9 mouse cellular contexts compared by ENCODE assay signal in the genomic region with DNA sequence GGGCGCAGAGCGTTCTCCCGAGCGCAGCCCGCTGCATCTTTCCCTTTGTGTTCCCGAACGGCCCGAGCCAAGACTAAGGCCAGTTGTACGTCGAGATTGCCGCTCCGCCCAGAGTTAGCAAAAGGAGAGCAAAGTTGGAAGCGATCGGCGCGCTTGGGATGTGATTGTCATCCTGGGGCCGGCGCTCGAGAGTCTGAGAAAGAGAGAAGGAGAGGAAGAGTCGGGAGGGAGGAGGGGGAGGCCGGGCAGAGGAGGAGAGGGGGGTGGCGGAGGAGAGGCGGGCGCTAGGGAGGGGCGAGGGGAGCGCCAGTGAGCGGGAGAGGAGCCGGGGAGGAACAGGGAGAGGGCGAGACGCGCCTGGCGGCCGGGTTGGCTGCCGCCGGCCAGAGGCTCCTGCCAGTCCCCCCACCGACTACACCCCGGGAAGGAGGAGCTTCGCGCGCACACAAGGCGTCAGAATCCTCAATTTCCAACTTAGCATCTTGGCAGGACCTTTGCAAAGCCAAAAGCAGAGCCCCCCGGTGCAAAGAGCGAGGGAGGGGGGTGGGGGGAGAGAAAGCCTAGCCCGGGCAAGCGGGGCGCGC. TPM values are rescaled to one million over a fixed set of nuclear protein-coding genes. Genes with fewer than 3 reads are reported as not detected.
DNase-seq lines count a peak whose midpoint lies in the region; ATAC-seq and TF ChIP-seq lines count a peak whose summit lies in the region.
"Had no signal": no experiment of that assay in that cellular context is flagged by ENCODE, and none has a peak within 500 bp of the region (broad histone marks: within the 10 kb centered on the region; RNA-seq: fewer than 3 reads in every experiment).

A gene (plus strand): TSS at position 228 of the 584 bp plus-strand sequence.

- TF ChIP-seq POLR2A in limb, embryonic 14.5 days (IDR thresholded peaks at IDR 0.05; ENCODE audit: borderline replicate concordance, extremely low read depth, insufficient read depth, insufficient read length), result 0 out of 2 replicates have a peak, but pooled peaks have one; percentile 30

- H3K9ac ChIP-seq in forebrain, embryonic 16.5 days (replicated peaks; ENCODE audit: low read depth, low read length), result peak within 1 kb of the TSS; percentile 22; the same call in 1 of the 2 replicates
- H3K9ac ChIP-seq in hindbrain, embryonic 11.5 days (ENCODE audit: low read depth, low read length), result peak within 1 kb of the TSS; percentile 98
- H3K9ac ChIP-seq in limb, embryonic 14.5 days (ENCODE audit: low read depth, low read length, severe bottlenecking), result peak within 1 kb of the TSS; percentile 81
- peak within 1 kb of the TSS; percentile 81 for H3K9ac ChIP-seq in midbrain, embryonic 16.5 days (ENCODE audit: low read depth, low read length)

- WGBS in forebrain, embryonic 16.5 days, result under 1% methylated on average over 46 of the region's 47 CpGs
- under 1% methylated on average over 32 of the region's 47 CpGs for WGBS in hindbrain, embryonic 11.5 days
- WGBS in limb, embryonic 14.5 days, result 0% methylated on average over 29 of the region's 47 CpGs
- WGBS in midbrain, embryonic 16.5 days, result 0% methylated on average over 32 of the region's 47 CpGs

- no peaks in the 10 kb centered on the region for H3K9me3 ChIP-seq in forebrain, embryonic 16.5 days (ENCODE audit: control insufficient read depth, low read length)
- no peaks in the 10 kb centered on the region for H3K9me3 ChIP-seq in hindbrain, embryonic 11.5 days (ENCODE audit: control insufficient read depth, low read length)
- no peaks in the 10 kb centered on the region for H3K9me3 ChIP-seq in limb, embryonic 14.5 days (ENCODE audit: control insufficient read depth, low read length)
- no peaks in the 10 kb centered on the region for H3K9me3 ChIP-seq in midbrain, embryonic 16.5 days (replicated peaks; ENCODE audit: control insufficient read depth, low read length, poor library complexity, severe bottlenecking)

- ATAC-seq in forebrain, embryonic 16.5 days, result no peak
- ATAC-seq in hindbrain, embryonic 11.5 days (ENCODE audit: low FRiP score), result peak; percentile 63
- ATAC-seq in limb, embryonic 14.5 days (ENCODE audit: low FRiP score, low read depth), result peak; percentile 58
- ATAC-seq in midbrain, embryonic 16.5 days, result peak; percentile 61

- peak within 1 kb of the TSS; percentile 85 for H3K4me2 ChIP-seq in forebrain, embryonic 16.5 days (ENCODE audit: low read length)
- peak within 1 kb of the TSS; percentile 92 for H3K4me2 ChIP-seq in hindbrain, embryonic 11.5 days (replicated peaks; ENCODE audit: low read depth, low read length)
- H3K4me2 ChIP-seq in limb, embryonic 14.5 days (replicated peaks; ENCODE audit: low read depth, low read length, severe bottlenecking), result peak within 1 kb of the TSS; percentile 79
- H3K4me2 ChIP-seq in midbrain, embryonic 16.5 days (ENCODE audit: low read length), result peak within 1 kb of the TSS; percentile 68

- H3K27me3 ChIP-seq in forebrain, embryonic 16.5 days (replicated peaks; ENCODE audit: control insufficient read depth, insufficient read depth, low read length), result peaks cover 65% of the 10 kb centered on the region
- no peaks in the 10 kb centered on the region; the same call in none of the 2 replicates for H3K27me3 ChIP-seq in hindbrain, embryonic 11.5 days (ENCODE audit: control insufficient read depth, insufficient read depth, low read length)
- H3K27me3 ChIP-seq in limb, embryonic 14.5 days (ENCODE audit: control insufficient read depth, insufficient read depth, low read length), result peaks cover 77% of the 10 kb centered on the region
- H3K27me3 ChIP-seq in midbrain, embryonic 16.5 days (ENCODE audit: control insufficient read depth, insufficient read depth, low read depth, low read length), result no peaks in the 10 kb centered on the region
- H3K27me3 ChIP-seq: CH12.LX had no signal

- H3K36me3 ChIP-seq in forebrain, embryonic 16.5 days (ENCODE audit: control insufficient read depth, insufficient read depth), result no peaks in the 10 kb centered on the region
- H3K36me3 ChIP-seq in hindbrain, embryonic 11.5 days (ENCODE audit: control insufficient read depth, insufficient read depth, low read length), result 0 out of 2 replicates have a peak, but pooled peaks cover 3% of the 10 kb centered on the region
- H3K36me3 ChIP-seq in limb, embryonic 14.5 days (ENCODE audit: control insufficient read depth, insufficient read depth, low read length), result peaks cover 9% of the 10 kb centered on the region
- no peaks in the 10 kb centered on the region for H3K36me3 ChIP-seq in midbrain, embryonic 16.5 days (ENCODE audit: control insufficient read depth, insufficient read depth, low read length)

- H3K27ac ChIP-seq in forebrain, embryonic 16.5 days (ENCODE audit: low read length), result no peak within 1 kb of the TSS
- H3K27ac ChIP-seq in hindbrain, embryonic 11.5 days (ENCODE audit: low read depth, low read length), result peak within 1 kb of the TSS; percentile 99
- peak within 1 kb of the TSS; percentile 91 for H3K27ac ChIP-seq in limb, embryonic 14.5 days (replicated peaks; ENCODE audit: low read depth, low read length)
- peak within 1 kb of the TSS; percentile 93 for H3K27ac ChIP-seq in midbrain, embryonic 16.5 days (ENCODE audit: low read length)

- peak; percentile 24 to 26 for DNase-seq in layer of hippocampus, postnatal 10 days (ENCODE audit: low spot score in 2 of 2)
- DNase-seq in layer of hippocampus, postnatal 14 days (ENCODE audit: low spot score in 2 of 2), result no peak
- DNase-seq in cerebellum, adult 11-12 months, result peak; percentile 66
- peak; percentile 90 for DNase-seq in hindbrain, embryonic 11.5 days (ENCODE audit: low spot score)
- DNase-seq in limb, embryonic 14.5 days (ENCODE audit: low spot score), result peak; percentile 92
- no peak for DNase-seq in c-Kit-positive CD71-positive TER-119-positive erythroid progenitor cells, embryonic 14.5 days (ENCODE audit: low spot score)

- H3K4me1 ChIP-seq in forebrain, embryonic 16.5 days (replicated peaks; ENCODE audit: control insufficient read depth, insufficient read depth, low read length), result peaks cover 39% of the 10 kb centered on the region
- H3K4me1 ChIP-seq in hindbrain, embryonic 11.5 days (replicated peaks; ENCODE audit: control insufficient read depth, insufficient read depth, low read length), result no peaks in the 10 kb centered on the region; the same call in 1 of the 2 replicates
- H3K4me1 ChIP-seq in limb, embryonic 14.5 days (ENCODE audit: control insufficient read depth, insufficient read depth, low read length), result peaks cover 11% of the 10 kb centered on the region; the same call in 1 of the 2 replicates
- peaks cover 9% of the 10 kb centered on the region for H3K4me1 ChIP-seq in midbrain, embryonic 16.5 days (ENCODE audit: control insufficient read depth, insufficient read depth, low read length)

- peak within 1 kb of the TSS; percentile 59 for H3K4me3 ChIP-seq in forebrain, embryonic 16.5 days (replicated peaks; ENCODE audit: low read length)
- H3K4me3 ChIP-seq in hindbrain, embryonic 11.5 days (ENCODE audit: low read depth, low read length), result peak within 1 kb of the TSS; percentile 96
- H3K4me3 ChIP-seq in limb, embryonic 14.5 days (replicated peaks; ENCODE audit: low read length), result peak within 1 kb of the TSS; percentile 54
- peak within 1 kb of the TSS; percentile 60 for H3K4me3 ChIP-seq in midbrain, embryonic 16.5 days (ENCODE audit: low read depth, low read length)

RNA-seq across cellular contexts. Expression of the gene that starts here (rescaled TPM):
- total RNA-seq in layer of hippocampus, postnatal 10 days (2021), result under 1 TPM; 0.18 to 0.32 TPM
- total RNA-seq in layer of hippocampus, postnatal 14 days (2021), result under 1 TPM in 1 of 2 experiments, not detected in 1; 0.14 TPM
- polyA plus RNA-seq in forebrain, embryonic 16.5 days (2015; fragmentation: Nextera tagmentation; extraction: Ambion mirVana), result 0.30 and 0.45 TPM in 2 replicates
- polyA plus RNA-seq in hindbrain, embryonic 11.5 days (2014; fragmentation: Nextera tagmentation; extraction: Ambion mirVana), result 23.2 and 25.5 TPM in 2 replicates
- polyA plus RNA-seq in limb, embryonic 14.5 days (2012; rRNA removed), result 34.1 and 48.4 TPM in 2 replicates
- 27.5 and 34.6 TPM in 2 replicates for polyA plus RNA-seq in limb, embryonic 14.5 days (2014; fragmentation: Nextera tagmentation; extraction: Ambion mirVana)
- polyA plus RNA-seq in midbrain, embryonic 16.5 days (2015; fragmentation: Nextera tagmentation; extraction: Ambion mirVana), result 16.5 and 16.8 TPM in 2 replicates
- total RNA-seq: CH12.LX had no signal

Comparison
In these comparisons a context has a peak if more than half of its experiments do, and no peak if none do; other contexts are left out.
1. RNA of the gene that starts here (polyA plus RNA-seq): 27.5 to 48.4 TPM in limb, embryonic 14.5 days, 23.2 to 25.5 TPM in hindbrain, embryonic 11.5 days and 16.5 to 16.8 TPM in midbrain, embryonic 16.5 days; 0.30 to 0.45 TPM in forebrain, embryonic 16.5 days; every median in the first group is over 10 times any median in the second.
2. Peak in DNase-seq in layer of hippocampus, postnatal 10 days; RNA of the gene not detected or under 1 TPM.
3. DNase-seq: peak in cerebellum, adult 11-12 months (single experiment), hindbrain, embryonic 11.5 days (single experiment) and limb, embryonic 14.5 days (single experiment); none in layer of hippocampus, postnatal 14 days (0 of 2) and c-Kit-positive CD71-positive TER-119-positive erythroid progenitor cells, embryonic 14.5 days (single experiment).
4. H3K9ac ChIP-seq: peak in every context shown above with its lines; median percentile 98 in hindbrain, embryonic 11.5 days; 81 in limb, embryonic 14.5 days; 81 in midbrain, embryonic 16.5 days; 22 in forebrain, embryonic 16.5 days.
5. Peak in every context shown above with its lines, with median percentiles within 50 percentile points of each other: H3K4me2 ChIP-seq and H3K4me3 ChIP-seq.